Mouse (Mus musculus): ENCODE results near the gene Pds5a.

GRCm38 (mm10) chr5:65697836-65698758, at the start of gene Pds5a:
- no peak for TF ChIP-seq POLR2A (IDR thresholded peaks at IDR 0.05; ENCODE audit: extremely low read depth, insufficient read depth, low read length)
- 0 out of 2 replicates have a peak, but pooled peaks have one; percentile 15 for TF ChIP-seq CTCF (IDR thresholded peaks at IDR 0.05; ENCODE audit: extremely low read depth, insufficient read depth, low read length)
